In genomic region chr11:12039098-12039497, GRCm38 (mm10) we compare ENCODE assay signal across 9 mouse cellular contexts. TPM values are rescaled to one million over a fixed set of nuclear protein-coding genes. Genes with fewer than 3 reads are reported as not detected.
DNase-seq lines count a peak whose midpoint lies in the region; ATAC-seq lines count a peak whose summit lies in the region.
"Had no signal": no experiment of that assay in that cellular context is flagged by ENCODE, and none has a peak within 500 bp of the region (broad histone marks: within the 10 kb centered on the region; RNA-seq: fewer than 3 reads in every experiment).

No protein-coding gene starts in this region.

- H3K27ac ChIP-seq in liver, embryonic 12.5 days, result no peak overlapping the region
- H3K27ac ChIP-seq in embryonic facial prominence, embryonic 13.5 days, result peak overlapping the region; percentile 94
- no peak overlapping the region for H3K27ac ChIP-seq in hindbrain, embryonic 12.5 days
- H3K27ac ChIP-seq in neural tube, embryonic 12.5 days, result no peak overlapping the region

- no peak overlapping the region for H3K4me3 ChIP-seq in liver, embryonic 12.5 days
- no peak overlapping the region for H3K4me3 ChIP-seq in embryonic facial prominence, embryonic 13.5 days
- no peak overlapping the region for H3K4me3 ChIP-seq in hindbrain, embryonic 12.5 days
- H3K4me3 ChIP-seq in neural tube, embryonic 12.5 days, result no peak overlapping the region

- H3K4me1 ChIP-seq in liver, embryonic 12.5 days, result peaks cover 20% of the 10 kb centered on the region; the same call in 1 of the 2 replicates
- 0 out of 2 replicates have a peak, but pooled peaks cover 6% of the 10 kb centered on the region for H3K4me1 ChIP-seq in embryonic facial prominence, embryonic 13.5 days
- peaks cover 3% of the 10 kb centered on the region; the same call in 1 of the 2 replicates for H3K4me1 ChIP-seq in hindbrain, embryonic 12.5 days
- H3K4me1 ChIP-seq in neural tube, embryonic 12.5 days, result peaks cover 3% of the 10 kb centered on the region; the same call in 1 of the 2 replicates

- no peak overlapping the region for H3K4me2 ChIP-seq in liver, embryonic 12.5 days
- peak overlapping the region; percentile 67 for H3K4me2 ChIP-seq in embryonic facial prominence, embryonic 13.5 days
- 0 out of 2 replicates have a peak overlapping the region, but pooled peaks have one; percentile 6 for H3K4me2 ChIP-seq in hindbrain, embryonic 12.5 days (replicated peaks)
- no peak overlapping the region for H3K4me2 ChIP-seq in neural tube, embryonic 12.5 days (replicated peaks)

- peak; percentile 23 for DNase-seq in liver
- no peak for DNase-seq in cerebellum, postnatal 14 days
- DNase-seq in cerebellum, adult 11-12 months, result no peak
- DNase-seq: cerebellum, adult 2 months; right cerebral cortex, adult 18-20 months had no signal

- WGBS in liver, embryonic 12.5 days (ENCODE audit: insufficient replicate concordance), result 25% methylated on average over 3 of the region's 3 CpGs
- WGBS in embryonic facial prominence, embryonic 13.5 days, result 19% methylated on average over 3 of the region's 3 CpGs
- 19% methylated on average over 3 of the region's 3 CpGs for WGBS in hindbrain, embryonic 12.5 days
- WGBS in neural tube, embryonic 12.5 days, result 16% methylated on average over 3 of the region's 3 CpGs

- H3K36me3 ChIP-seq in liver, embryonic 12.5 days, result no peaks in the 10 kb centered on the region
- no peaks in the 10 kb centered on the region for H3K36me3 ChIP-seq in embryonic facial prominence, embryonic 13.5 days
- no peaks in the 10 kb centered on the region for H3K36me3 ChIP-seq in hindbrain, embryonic 12.5 days
- no peaks in the 10 kb centered on the region for H3K36me3 ChIP-seq in neural tube, embryonic 12.5 days

- H3K9me3 ChIP-seq in liver, embryonic 12.5 days (replicated peaks), result no peaks in the 10 kb centered on the region
- H3K9me3 ChIP-seq in embryonic facial prominence, embryonic 13.5 days, result no peaks in the 10 kb centered on the region
- no peaks in the 10 kb centered on the region for H3K9me3 ChIP-seq in hindbrain, embryonic 12.5 days (replicated peaks)
- H3K9me3 ChIP-seq in neural tube, embryonic 12.5 days, result no peaks in the 10 kb centered on the region

- H3K9ac ChIP-seq in liver, embryonic 12.5 days, result no peak overlapping the region
- H3K9ac ChIP-seq in embryonic facial prominence, embryonic 13.5 days, result no peak overlapping the region
- H3K9ac ChIP-seq in hindbrain, embryonic 12.5 days, result no peak overlapping the region
- no peak overlapping the region for H3K9ac ChIP-seq in neural tube, embryonic 12.5 days

- peaks cover 90% of the 10 kb centered on the region for H3K27me3 ChIP-seq in liver, embryonic 12.5 days (replicated peaks)
- H3K27me3 ChIP-seq in embryonic facial prominence, embryonic 13.5 days, result peaks cover 89% of the 10 kb centered on the region
- H3K27me3 ChIP-seq in hindbrain, embryonic 12.5 days, result peaks cover 90% of the 10 kb centered on the region
- H3K27me3 ChIP-seq in neural tube, embryonic 12.5 days (replicated peaks), result peaks cover 85% of the 10 kb centered on the region

- no peak for ATAC-seq in liver, embryonic 12.5 days
- ATAC-seq in embryonic facial prominence, embryonic 13.5 days (ENCODE audit: insufficient number of reproducible peaks, insufficient read depth, low FRiP score, low TSS enrichment, low read depth), result no peak
- peak; percentile 42; the same call in 1 of the 2 replicates for ATAC-seq in hindbrain, embryonic 12.5 days (ENCODE audit: low FRiP score)
- ATAC-seq in neural tube, embryonic 12.5 days (ENCODE audit: low FRiP score, low read depth), result peak; percentile 42; the same call in 1 of the 2 replicates

RNA-seq across cellular contexts. Expression of gene Grb10, which starts 0.6 kb away (rescaled TPM):
- 206 and 211 TPM in 2 replicates for polyA plus RNA-seq in liver, embryonic 12.5 days (2016; fragmentation: Nextera tagmentation; extraction: Ambion mirVana)
- 444 and 498 TPM in 2 replicates for polyA plus RNA-seq in embryonic facial prominence, embryonic 13.5 days (2015; fragmentation: Nextera tagmentation; extraction: Ambion mirVana)
- polyA plus RNA-seq in hindbrain, embryonic 12.5 days (2016; fragmentation: Nextera tagmentation; extraction: Ambion mirVana), result 414 and 447 TPM in 2 replicates
- 320 and 336 TPM in 2 replicates for polyA plus RNA-seq in neural tube, embryonic 12.5 days (2016; fragmentation: Nextera tagmentation; extraction: Ambion mirVana)

Comparison
In these comparisons a context has a peak if more than half of its experiments do, and no peak if none do; other contexts are left out.
1. ATAC-seq: peak in hindbrain, embryonic 12.5 days (single experiment) and neural tube, embryonic 12.5 days (single experiment); none in liver, embryonic 12.5 days (single experiment) and embryonic facial prominence, embryonic 13.5 days (single experiment).
2. H3K4me2 ChIP-seq: peak in embryonic facial prominence, embryonic 13.5 days (single experiment) and hindbrain, embryonic 12.5 days (single experiment); none in liver, embryonic 12.5 days (single experiment) and neural tube, embryonic 12.5 days (single experiment).